Mouse (Mus musculus) hindbrain, embryonic 12.5 days (tissue): ENCODE results near the gene Gm10134. TPM values are rescaled to one million over a fixed set of nuclear protein-coding genes. Genes with fewer than 3 reads are reported as not detected.
A peak's percentile ranks its signal among the peaks of the same experiment; 100 is the strongest.

Experiments
- ATAC-seq: fragments of 200-750 bp; cut with Nextera tagmentation; 2 replicates; pipeline ENCODE4 v1.8.0; 2017; ENCODE audit warnings: moderate TSS enrichment; ENCODE audit not compliant: low FRiP score
- H3K27ac ChIP-seq: fragments of 300-500 bp; sonication (generic); 2 replicates; pipeline ENCODE4 v1.5.1; 2016; ENCODE audit warnings: mild to moderate bottlenecking
- H3K27me3 ChIP-seq: fragments of 300-500 bp; sonication (generic); 2 replicates; pipeline ENCODE4 v1.6.1; 2016; ENCODE audit warnings: mild to moderate bottlenecking
- H3K36me3 ChIP-seq: fragments of 300-500 bp; sonication (generic); 2 replicates; pipeline ENCODE4 v1.6.1; 2016; ENCODE audit warnings: mild to moderate bottlenecking
- H3K4me1 ChIP-seq: fragments of 300-500 bp; sonication (generic); 2 replicates; pipeline ENCODE4 v1.6.1; 2016
- H3K4me2 ChIP-seq: fragments of 300-500 bp; sonication (generic); replicated peaks from 2 replicates; pipeline ENCODE4 v1.6.1; 2016; ENCODE audit warnings: mild to moderate bottlenecking
- H3K4me3 ChIP-seq: fragments of 300-500 bp; sonication (generic); 2 replicates; pipeline ENCODE4 v1.5.1; 2016; ENCODE audit warnings: mild to moderate bottlenecking
- H3K9ac ChIP-seq: fragments of 300-500 bp; sonication (generic); 2 replicates; pipeline ENCODE4 v1.6.1; 2016; ENCODE audit warnings: mild to moderate bottlenecking, moderate library complexity
- H3K9me3 ChIP-seq: fragments of 300-500 bp; sonication (generic); replicated peaks from 2 replicates; pipeline ENCODE4 v1.6.1; 2016; ENCODE audit warnings: mild to moderate bottlenecking
- WGBS: fragments of 180-500 bp; shearing (Covaris S2); methylation state at CpG from one replicate; pipeline ENCODE4 v1.1.7; 2016; 5-methylcytosine and 5-hydroxymethylcytosine counted together
- polyA plus RNA-seq: library from polyadenylated mRNA; unstranded; fragments of >200 nt; fragmentation: Nextera tagmentation; extraction: Ambion mirVana; gene quantifications from 2 replicates; pipeline ENCODE4 v1.2.1, GENCODE M21; 2016

Gene Gm10134
- polyA plus RNA-seq, 1 experiment from 2014 or later: 1.8 TPM

DNA sequence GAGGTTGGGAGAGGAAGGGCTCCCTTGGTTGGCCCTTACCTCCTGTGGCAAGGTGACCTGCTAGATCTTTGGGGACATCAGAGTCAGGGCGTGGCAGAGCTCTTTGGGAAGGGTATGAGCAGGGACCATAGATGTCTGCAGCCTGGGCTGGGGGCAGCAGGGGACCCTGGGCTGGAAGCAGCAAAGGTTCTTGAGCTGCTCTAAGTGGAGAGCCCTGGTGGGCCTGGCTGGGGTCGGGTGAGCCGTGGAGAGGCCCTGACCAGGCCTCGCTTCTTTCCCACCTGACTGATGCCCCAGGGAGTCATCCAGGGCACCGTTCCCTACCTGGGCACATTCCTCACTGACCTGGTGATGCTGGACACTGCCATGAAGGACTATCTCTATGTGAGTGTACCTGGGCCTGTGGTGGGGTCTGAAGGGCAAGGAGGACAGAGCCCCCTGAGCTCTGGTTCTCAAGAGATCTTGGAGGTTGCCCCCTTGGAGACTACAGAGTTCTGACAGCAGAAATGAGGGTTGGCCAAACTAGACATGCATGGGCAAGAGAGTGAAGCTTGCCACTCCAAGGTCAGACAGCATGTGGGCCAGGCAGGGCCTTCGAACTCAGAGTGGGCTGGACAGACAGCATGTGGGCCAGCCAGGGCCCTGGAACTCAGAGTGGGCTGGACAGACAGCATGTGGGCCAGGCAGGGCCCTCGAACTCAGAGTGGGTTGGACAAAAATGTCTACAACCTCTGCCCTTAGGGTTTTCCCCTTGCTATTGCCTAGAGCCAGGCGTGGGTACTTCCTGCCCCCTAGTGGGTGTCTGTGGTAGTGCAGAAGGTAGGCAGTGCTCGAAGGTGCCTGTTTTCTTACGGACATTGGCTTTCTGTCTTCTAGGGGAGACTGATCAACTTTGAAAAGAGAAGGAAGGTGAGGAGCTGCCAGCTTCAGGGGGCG lies 41.6 kb downstream of the Gm10134 start:
- no peak overlapping the region for H3K9ac ChIP-seq
- no peaks in the 10 kb centered on the region for H3K9me3 ChIP-seq
- ATAC-seq: 0 out of 2 replicates have a peak, but pooled peaks have one; percentile 18
- H3K4me3 ChIP-seq: no peak overlapping the region
- WGBS: 54% methylated on average over 11 of the region's 11 CpGs
- peaks cover 96% of the 10 kb centered on the region for H3K36me3 ChIP-seq
- H3K27ac ChIP-seq: no peak overlapping the region
- H3K27me3 ChIP-seq: no peaks in the 10 kb centered on the region
- H3K4me2 ChIP-seq: no peak overlapping the region
- H3K4me1 ChIP-seq: no peaks in the 10 kb centered on the region

DNA sequence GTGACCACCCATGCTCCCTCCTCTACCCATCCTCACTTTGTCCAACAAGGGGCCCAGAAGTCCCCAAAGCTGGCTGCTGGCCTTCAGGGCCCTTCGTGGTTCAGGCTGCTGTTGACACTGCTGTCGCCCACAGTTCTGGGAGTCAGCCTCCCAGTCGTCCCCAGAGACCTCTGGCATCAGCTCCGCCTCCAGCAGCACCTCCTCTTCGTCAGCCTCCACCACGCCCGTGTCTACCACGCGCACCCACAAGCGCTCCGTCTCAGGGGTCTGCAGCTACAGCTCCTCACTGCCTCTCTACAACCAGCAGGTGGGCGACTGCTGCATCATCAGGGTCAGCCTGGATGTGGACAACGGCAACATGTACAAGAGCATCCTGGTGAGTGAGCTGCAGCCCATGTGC lies 43.3 kb downstream of the Gm10134 start:
- Histone ChIP-seq H3K4me2 (no peak overlapping the region), H3K27me3 (no peaks in the 10 kb centered on the region), H3K9ac (no peak overlapping the region), H3K9me3 (no peaks in the 10 kb centered on the region), H3K27ac (no peak overlapping the region), H3K36me3 (peaks cover 96% of the 10 kb centered on the region), H3K4me3 (no peak overlapping the region), H3K4me1 (no peaks in the 10 kb centered on the region)
- 91% methylated on average over 13 of the region's 13 CpGs for WGBS
- no peak for ATAC-seq

GRCm38 (mm10) chr2:28552301-28552700 lies 46.4 kb downstream of the Gm10134 start:
- no peak overlapping the region for H3K9ac ChIP-seq
- no peaks in the 10 kb centered on the region for H3K9me3 ChIP-seq
- H3K27ac ChIP-seq: no peak overlapping the region
- H3K27me3 ChIP-seq: no peaks in the 10 kb centered on the region
- no peak overlapping the region for H3K4me3 ChIP-seq
- H3K4me1 ChIP-seq: no peaks in the 10 kb centered on the region
- 95% methylated on average over 5 of the region's 5 CpGs for WGBS
- no peak for ATAC-seq
- no peak overlapping the region for H3K4me2 ChIP-seq
- H3K36me3 ChIP-seq: peaks cover 75% of the 10 kb centered on the region

Other genes with a start within 250 kb of the Gm10134 start
- 10.0 and 10.6 TPM in 2 replicates for gene Ppp1r26, start 59.3 kb upstream of the Gm10134 start, polyA plus RNA-seq
- gene 1700007K13Rik, start 39.8 kb upstream of the Gm10134 start, polyA plus RNA-seq: 3.7 and 4.0 TPM in 2 replicates
- 52.5 and 54.3 TPM in 2 replicates for gene Mrps2, start 38.0 kb upstream of the Gm10134 start, polyA plus RNA-seq
- gene Gbgt1, start 9.2 kb upstream of the Gm10134 start, polyA plus RNA-seq: 0.67 and 0.72 TPM in 2 replicates
- 96.7 and 108 TPM in 2 replicates for gene Ralgds, start 7.0 kb downstream of the Gm10134 start, polyA plus RNA-seq
- gene Cel, start 57.3 kb downstream of the Gm10134 start, polyA plus RNA-seq: not detected in 2 replicates
- gene Gtf3c5, start 77.7 kb downstream of the Gm10134 start, polyA plus RNA-seq: 50.0 and 50.5 TPM in 2 replicates
- 1.2 and 1.3 TPM in 2 replicates for gene Gfi1b, start 115.9 kb downstream of the Gm10134 start, polyA plus RNA-seq
- gene Tsc1, start 135.1 kb downstream of the Gm10134 start, polyA plus RNA-seq: 32.1 and 32.4 TPM in 2 replicates
- gene Spaca9, start 193.6 kb downstream of the Gm10134 start, polyA plus RNA-seq: 2.1 and 3.8 TPM in 2 replicates
- gene Ak8, start 194.1 kb downstream of the Gm10134 start, polyA plus RNA-seq: 1.2 and 1.4 TPM in 2 replicates